Mouse (Mus musculus): ENCODE measurements around the gene Angptl2. TPM values are rescaled to one million over a fixed set of nuclear protein-coding genes. Genes with fewer than 3 reads are reported as not detected.

Gene Angptl2
- total RNA-seq, 2 experiments from 2014 or later = 41.9 to 51.7 TPM

DNA sequence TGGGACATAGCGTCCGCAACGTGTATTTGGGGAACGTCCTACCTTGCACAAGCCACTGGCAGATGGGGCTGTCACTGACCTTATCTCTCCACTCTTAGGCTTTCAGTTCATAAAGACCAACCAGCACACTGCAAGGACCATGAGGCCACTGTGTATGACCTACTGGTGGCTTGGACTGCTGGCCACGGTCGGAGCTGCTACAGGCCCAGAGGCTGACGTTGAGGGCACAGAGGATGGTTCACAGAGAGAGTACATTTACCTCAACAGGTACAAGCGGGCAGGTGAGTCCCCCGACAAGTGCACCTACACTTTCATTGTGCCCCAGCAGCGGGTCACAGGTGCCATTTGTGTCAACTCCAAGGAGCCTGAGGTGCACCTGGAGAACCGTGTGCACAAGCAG is 12.2 kb downstream of the Angptl2 start:
- no peak for DNase-seq (ENCODE audit: low spot score in 2 of 2)

DNA sequence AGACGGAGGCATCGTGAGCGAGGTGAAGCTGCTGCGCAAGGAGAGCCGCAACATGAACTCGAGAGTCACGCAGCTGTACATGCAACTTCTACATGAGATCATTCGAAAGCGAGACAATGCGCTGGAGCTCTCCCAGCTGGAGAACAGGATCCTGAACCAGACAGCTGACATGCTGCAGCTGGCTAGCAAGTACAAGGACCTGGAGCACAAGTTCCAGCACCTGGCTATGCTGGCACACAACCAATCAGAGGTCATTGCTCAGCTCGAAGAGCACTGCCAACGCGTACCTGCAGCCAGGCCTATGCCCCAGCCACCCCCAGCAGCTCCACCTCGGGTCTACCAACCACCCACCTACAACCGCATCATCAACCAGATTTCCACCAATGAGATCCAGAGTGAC is 12.7 kb downstream of the Angptl2 start:
- no peak for DNase-seq (ENCODE audit: low spot score in 2 of 2)

DNA sequence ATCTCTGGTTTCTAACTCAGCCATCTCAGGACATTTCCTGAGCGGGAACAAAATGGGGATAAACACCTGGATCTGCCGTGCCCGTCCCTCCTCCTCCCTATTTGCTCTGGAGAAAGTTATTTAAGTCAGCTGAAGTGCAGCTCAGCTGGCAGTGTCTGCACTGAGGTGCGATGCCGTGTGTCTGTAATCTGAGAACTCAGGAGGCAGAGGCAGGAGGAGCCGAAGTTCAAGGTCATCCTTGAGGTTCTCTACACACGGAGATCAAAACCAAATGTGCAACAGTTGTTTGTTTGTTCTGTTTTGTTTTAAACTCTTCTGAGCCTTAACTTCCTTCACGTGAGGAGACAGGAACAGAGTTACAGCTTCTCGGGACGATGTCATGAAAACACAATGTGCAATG is 14.8 kb downstream of the Angptl2 start:
- no peak for DNase-seq (ENCODE audit: low spot score in 2 of 2)

DNA sequence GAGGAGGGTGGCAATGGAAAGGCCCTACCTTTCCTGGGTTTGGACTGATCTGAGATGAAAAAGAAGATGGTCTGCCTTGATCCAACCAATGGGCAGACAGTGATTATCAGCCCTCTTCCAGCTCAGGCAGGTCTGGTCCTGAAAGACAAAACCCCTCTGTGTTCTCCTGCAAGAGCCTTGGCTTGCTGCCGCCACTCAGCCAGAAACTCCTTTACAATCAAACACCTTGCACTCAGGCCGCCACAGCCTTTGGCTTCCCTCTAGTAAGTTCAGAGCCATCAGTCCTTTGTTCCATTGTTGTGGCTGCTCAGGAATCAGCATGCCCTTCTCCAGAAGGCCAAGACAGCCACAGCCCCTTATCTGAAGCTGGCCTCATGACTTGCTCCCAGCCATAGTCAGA is 15.9 kb downstream of the Angptl2 start:
- DNase-seq (ENCODE audit: low spot score in 2 of 2) = no peak

DNA sequence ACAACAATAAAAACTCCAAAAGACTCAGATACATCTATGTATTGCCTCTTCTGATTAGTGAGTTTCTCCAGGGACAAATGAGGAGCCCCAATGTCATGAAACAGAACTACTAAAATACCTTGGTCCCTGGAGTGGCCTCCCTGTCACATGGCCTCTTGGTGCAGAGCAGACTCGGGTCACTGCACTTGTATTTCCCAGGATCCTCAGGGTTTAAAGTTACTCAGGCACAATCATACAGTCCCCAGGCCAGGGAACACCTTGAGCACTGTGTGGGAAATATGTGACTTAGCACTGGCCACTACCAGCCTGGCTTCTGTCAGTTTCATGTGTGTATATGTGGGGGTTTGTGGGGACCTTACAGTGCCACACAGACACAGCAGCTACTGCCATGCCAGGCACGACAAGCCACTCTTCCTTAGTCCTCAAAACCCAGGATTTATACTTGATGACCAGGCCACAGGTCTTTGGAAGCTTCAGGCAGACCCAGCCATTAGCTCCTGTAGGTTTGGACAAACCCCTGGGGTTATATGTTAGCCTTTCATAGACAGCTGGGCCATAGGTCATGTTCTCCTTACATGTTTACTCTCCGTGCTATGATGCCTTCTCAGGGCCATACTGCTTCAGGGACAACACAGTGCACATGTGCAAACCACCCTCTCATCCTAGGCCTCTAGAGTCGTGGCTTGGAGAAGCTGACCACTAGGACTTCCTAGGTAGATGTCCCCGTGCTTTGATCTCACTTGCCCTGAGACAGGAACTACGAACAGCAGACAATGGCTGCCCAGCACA is 17.1 kb downstream of the Angptl2 start:
- no peak for DNase-seq (ENCODE audit: low spot score in 2 of 2)

DNA sequence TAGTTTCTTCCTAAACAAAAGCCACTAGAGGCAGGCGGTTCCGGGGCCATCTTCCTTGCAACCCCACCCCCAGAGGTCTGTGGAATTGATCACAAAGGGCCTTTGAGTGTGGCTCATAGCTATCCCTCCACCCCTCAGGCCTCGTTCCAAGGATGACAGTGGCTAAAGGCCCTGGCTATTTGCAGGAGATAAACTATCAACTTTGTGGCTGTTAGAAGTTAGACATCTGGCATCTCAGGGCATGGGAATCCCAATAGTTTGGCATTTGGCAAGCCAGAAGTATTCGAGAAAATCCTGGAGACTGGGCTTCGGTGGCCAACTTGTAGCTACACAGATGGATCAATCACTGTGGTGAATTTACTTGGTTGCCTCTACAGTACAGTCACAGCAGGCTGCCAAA is 18.0 kb downstream of the Angptl2 start:
- DNase-seq (ENCODE audit: low spot score in 2 of 2) = no peak

DNA sequence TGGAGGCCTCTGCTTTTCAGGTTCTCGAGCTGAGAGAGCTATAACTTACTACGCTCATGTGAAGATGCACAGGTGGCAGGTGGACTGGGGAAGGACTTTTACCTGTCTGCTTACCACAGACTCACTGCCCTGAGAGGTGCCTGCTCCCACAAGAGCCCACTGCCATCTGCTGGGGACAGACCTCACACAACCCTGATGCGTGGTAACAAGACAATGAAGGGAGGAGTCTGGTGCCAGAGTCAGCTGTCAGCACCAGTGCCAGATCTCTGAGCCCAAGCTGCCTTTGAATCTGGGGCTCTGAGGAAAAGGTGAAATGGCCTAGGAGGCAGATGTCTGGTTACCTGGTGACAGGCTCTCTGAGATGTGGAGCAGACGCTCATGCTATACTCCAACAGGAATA is 19.0 kb downstream of the Angptl2 start:
- no peak for DNase-seq (ENCODE audit: low spot score in 2 of 2)

DNA sequence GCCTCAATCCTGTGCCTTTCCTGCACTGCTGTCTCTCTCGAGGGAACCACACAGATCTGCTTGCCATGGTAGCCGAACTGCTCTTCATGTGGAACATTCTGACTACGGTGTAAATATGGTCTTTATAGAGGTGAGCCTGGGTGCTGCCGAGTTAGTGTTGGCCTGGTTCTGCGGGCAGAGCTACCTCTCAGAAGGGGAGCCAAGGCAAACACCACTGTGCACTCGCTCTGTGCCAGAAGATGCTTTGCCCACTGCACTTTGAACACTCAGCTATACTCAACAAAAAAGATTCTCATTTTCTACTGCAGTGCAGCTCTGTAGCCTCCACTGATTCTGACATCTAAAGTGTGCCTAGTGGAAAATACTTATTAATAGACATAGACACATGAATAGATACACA is 21.7 kb downstream of the Angptl2 start:
- no peak for DNase-seq (ENCODE audit: low spot score in 2 of 2)

DNA sequence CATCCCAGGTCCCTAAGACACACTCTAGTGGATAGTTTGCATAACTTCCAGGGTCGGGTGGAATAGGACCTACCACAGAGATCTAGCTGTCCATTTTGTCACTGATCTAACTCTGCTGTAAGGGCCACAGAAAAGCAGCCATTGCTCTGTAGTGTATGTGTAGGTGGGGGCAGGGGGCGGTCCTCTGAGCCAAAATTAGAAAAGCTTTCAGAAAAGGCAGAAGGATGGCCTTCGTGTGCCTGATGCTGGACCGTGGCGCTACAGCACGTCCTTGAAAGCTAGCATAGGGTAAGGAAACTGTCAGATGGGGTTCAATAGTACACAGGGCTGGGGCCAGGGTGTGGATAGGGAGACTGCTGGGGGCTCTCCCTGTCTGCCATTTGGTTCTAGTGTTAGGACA is 29.0 kb downstream of the Angptl2 start:
- DNase-seq (ENCODE audit: low spot score in 2 of 2) = no peak

DNA sequence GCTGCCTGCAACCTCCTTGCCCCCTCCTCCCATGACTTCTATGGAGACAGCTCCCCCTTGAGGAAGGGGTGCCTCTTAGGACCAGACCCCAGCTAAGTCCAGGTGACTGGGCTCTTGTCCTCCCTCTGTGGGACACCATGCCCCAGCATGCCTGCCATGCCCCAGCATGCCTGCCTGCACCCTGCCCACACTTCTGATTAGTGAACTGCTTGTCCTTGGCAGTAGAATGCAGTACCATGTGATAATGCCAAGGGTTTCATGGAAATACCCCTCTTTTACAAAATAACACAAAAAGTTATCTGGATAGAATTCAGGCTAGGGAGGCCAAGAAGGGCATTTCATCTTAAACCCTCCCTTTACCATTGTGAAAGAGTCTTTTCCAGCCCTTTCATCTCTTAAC is 29.5 kb downstream of the Angptl2 start:
- no peak for DNase-seq (ENCODE audit: low spot score in 2 of 2)

DNA sequence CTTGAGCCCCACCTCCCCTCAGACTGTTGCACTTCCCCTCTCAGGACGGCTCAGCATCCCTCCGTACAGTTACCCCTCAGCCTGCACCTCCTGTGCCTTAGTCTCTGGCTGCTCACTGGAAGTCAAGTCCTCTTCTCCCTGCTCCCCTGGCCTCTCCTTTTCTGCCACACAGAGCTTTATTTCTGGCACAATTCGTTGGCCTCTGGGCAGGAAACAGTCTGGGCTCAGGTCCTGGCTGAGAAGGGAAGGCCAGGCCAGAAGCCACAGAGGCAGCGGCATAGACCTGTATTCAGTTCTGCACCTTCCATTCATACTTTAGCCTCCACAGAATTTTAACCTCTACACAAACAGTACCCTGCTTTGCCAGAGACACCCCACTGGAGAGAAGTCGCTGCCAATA is 31.0 kb downstream of the Angptl2 start:
- DNase-seq (ENCODE audit: low spot score in 2 of 2) = no peak

DNA sequence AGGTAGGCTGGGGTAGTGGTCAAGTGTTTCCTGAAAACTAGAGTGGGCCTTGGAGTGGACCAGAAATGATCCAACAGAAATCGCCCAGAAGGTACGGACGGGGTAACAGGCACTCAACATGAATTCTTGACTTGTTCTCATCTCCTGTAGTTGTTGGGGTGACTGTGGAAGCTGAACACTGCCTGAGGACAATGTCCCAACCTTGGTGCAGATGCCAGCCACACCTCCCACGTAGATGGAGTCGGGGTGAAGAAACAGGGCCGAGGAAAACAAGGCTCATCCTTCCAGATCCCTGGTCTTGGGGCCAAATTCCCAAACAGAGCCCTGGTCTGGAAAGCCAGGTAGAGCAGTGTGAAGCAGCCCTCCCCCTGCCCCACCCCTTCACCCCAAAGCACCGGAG is 32.7 kb downstream of the Angptl2 start:
- DNase-seq (ENCODE audit: low spot score in 2 of 2) = no peak

DNA sequence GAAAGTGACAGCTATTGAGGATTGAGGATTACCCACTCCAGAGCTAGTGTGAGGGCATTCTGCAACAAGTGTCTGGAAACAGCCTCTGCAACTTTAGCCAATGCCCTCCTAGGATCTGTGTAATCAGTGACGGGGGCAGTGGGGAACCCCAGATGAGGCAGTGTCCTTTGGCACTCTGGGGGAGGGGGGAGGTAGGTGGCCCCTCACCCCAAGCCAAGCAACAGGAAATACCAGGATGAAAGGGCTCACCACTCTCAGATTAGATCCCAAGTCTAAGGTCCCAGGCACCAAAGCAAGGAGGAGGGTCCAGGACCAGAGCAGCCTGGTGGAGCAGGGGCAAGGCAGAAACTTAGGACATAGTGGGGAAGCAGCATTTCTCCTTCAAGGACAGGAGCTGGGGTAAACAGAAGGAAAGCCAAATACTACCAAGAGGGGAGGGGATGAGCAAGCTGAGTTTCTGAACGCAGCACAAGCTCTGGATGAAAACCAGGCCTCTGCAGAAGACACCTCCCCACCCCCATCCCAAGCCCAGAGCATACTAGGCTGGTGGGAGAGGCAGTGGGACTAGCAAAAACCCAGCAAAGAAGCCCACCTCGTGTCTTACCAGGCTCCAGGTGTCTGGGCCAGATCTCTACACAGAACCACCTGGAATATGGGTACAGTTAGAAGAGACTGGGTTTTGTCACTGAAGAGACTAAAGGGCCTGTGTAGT is 34.2 kb downstream of the Angptl2 start:
- DNase-seq (ENCODE audit: low spot score in 2 of 2) = no peak

DNA sequence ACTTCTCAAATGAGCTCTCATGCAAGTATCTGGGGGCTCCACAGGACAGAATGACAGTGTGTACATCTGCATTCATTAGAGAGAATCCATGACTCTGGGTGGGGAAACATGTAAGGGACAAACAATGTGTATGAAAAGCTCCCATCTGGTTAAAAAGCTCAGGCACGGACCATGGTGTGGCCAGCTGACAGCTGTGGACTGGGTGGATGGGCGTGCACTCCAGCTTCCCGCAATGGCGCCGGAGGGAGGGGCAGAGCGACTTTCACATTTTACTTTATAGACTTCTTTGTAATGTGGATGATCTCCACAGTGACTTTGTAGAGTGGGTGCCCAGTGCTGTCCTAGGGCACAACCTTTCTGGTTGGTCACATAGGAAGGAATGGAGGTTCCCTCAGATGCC is 36.9 kb downstream of the Angptl2 start:
- DNase-seq (ENCODE audit: low spot score in 2 of 2) = no peak

DNA sequence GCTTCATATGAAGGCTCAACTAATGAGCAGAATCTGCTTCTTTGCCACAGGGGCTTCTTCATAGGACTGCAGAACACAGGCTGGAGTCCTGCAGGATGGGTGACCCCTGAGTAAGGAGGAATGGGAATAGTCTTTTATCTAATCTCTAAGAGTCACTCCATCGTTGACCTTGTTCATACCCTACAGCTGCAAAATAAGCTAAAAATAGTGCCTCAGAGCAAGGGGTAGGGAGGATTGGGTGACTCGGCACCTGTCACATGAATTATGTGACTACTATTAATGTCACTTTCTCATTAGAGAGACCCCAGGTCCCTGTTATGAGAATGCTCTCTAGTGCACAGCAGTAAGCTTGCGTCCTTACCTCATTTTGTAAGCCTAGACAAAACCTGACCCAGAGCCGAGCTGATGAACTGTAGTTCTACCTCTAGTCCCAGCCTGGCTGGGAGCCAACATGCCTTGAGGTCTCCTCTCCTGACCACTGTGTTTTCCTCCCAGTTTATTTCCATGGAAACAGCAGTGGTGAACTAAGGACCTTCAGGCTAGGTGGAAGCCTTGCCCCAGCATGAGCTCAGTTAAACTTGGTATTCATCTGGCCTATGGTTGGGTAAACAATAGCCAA is 37.8 kb downstream of the Angptl2 start:
- DNase-seq (ENCODE audit: low spot score in 2 of 2) = no peak

DNA sequence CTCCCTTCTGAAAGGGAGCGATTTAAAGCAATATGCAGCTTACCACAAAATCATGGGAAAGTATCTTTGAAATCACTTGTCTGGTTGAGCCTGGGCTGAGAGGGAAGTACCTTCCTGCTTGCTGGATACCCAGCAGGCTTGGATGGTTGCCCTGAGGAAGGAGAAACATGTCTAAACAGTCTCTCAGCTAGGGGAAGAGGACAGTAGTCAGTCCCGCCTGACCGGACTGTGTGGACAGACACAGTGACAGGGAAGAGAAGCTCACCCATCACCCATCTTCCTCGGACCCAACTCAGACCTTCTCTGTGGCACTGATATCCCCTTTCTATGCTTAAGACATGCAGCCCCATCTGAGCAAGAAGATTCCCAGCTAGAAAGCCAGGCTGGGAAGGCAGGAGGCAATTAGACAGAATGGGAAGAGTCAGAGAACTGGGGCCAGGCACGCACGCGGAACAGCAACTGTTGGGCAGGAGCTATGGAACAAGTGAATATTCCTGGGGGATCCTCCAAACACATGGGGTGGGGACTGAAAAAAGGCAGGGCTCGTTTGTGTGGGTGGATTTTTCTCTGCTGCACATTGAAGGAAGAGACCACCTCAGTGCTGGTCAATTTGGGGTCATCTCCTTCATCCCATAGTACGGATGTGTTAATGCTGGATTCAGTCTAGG is 38.6 kb downstream of the Angptl2 start:
- DNase-seq (ENCODE audit: low spot score in 2 of 2) = no peak

DNA sequence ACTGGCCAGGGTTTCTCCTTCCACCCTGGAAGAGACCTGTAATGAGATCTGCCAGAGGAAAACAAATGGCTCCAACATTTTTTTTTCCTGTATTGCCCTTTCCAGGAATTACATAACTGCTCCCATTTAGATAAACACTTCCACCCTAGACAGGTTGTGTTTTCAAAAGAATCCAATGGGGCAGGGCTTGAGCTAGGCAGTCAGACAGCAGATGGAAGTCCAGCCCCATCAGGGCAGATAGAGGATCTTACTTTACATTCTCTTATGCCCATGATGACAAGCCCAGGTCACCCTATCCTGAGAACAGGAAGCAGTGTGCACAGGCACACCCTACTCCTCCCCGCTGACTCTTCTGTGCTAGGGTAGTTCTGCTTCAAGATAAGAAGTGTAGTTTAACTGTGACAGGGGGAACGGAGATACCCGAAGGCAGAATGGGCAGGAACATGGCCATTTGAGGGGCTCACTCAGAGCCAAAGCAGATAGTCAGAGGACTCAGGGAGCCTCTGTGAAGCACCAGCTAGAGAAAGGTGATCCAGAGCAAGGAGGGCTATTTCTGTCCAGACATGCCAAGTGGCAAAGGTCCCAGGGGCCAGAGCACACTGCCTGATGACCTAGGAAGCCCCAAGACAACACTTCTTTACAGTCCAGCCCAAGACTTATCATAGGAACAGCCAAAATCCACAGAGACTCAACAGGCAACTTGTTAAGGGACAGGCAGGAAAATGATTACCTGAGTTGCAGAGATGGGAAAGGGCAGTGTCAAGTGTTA is 41.1 kb downstream of the Angptl2 start:
- no peak for DNase-seq (ENCODE audit: low spot score in 2 of 2)

DNA sequence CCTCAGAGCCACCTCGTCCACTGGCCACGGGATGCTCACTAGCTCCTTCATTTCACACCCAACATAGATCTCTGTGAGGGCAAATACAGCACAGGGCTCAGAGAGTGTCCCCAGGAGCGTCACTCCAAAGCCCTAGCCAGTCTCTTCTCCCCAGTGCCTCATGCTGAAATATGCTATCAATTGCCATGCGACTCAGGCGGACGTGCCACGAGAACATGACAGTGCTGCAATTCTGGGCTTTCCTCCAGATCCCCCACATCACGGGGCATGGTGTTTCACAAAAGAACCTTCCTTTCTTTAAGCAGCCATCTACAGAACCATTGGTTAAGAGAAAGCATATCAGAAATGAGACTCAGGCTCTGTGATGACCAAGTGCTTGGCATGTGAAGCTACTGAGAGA is 44.9 kb downstream of the Angptl2 start:
- no peak for DNase-seq (ENCODE audit: low spot score in 2 of 2)

DNA sequence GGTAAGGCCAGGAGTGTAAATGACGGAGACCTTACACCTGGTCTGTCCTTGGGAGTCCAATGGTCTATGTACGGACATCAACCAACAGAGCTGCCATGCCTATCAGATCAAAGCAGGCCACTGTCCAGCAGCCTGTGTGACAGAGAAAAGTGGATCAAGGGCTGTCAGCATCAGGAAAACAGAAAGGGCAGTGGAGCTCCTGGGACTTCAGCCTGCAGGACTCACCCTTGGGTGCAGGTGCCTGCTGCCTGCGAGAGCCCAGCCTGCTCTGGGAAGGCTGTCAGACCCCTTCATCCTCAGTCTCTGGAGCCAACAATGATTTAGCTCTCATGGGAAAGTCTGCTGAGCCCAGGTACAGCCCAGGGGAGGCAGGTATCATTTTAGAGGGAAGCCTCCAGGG is 45.6 kb downstream of the Angptl2 start:
- DNase-seq (ENCODE audit: low spot score in 2 of 2) = no peak

DNA sequence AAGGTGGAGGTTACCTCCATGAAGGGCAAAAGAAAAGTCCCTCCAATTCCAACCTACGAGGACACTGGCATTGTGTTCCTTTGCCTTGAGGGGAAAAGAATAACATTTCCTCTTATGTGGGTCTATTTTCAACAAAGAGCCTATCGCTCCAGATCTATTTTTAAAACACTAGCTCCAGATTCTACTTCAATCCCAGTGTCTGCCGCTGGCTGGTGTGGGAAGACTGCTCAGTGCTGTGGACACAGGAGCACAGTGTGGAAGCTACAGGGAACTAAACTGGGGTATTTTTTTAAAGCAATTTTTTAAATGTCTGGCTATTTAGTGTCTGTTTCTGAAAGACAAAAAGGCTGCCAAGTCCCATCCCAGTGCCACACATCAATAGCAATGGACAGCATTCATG is 49.9 kb downstream of the Angptl2 start:
- DNase-seq (ENCODE audit: low spot score in 2 of 2) = no peak

DNA sequence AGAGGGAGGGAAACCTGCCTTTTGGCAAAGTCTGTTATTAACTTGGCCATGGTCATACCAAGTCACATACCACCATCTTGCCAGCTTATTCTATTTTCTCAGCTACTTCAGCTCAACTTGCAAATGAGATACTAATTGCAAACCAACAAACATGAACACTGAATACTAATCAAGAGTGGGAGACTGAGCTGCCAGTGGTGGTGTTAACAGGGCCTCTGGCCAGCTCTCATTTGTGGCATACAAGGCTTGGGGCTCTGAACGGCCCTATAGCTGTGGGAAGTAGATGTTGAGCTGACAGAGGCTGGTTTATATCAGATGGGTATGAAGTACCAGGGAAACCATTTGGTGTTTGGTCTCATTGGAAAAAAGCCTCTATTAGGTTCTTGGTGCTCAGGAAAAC is 51.2 kb downstream of the Angptl2 start:
- no peak for DNase-seq (ENCODE audit: low spot score in 2 of 2)
